14 mouse cellular contexts compared by ENCODE assay signal in genomic region chr6:100356617-100357399, GRCm38 (mm10).
A peak's percentile ranks its signal among the peaks of the same experiment; 100 is the strongest.
DNase-seq lines count a peak whose midpoint lies in the region; ATAC-seq and TF ChIP-seq lines count a peak whose summit lies in the region.
"Had no signal": no experiment of that assay in that cellular context is flagged by ENCODE, and none has a peak within 500 bp of the region (broad histone marks: within the 10 kb centered on the region; RNA-seq: fewer than 3 reads in every experiment).

No protein-coding gene starts in this region.

- peak; percentile 74 for ATAC-seq in liver, embryonic 13.5 days (ENCODE audit: low read depth)
- ATAC-seq in stomach, embryonic 14.5 days (ENCODE audit: insufficient number of reproducible peaks, insufficient read depth, low FRiP score, low read depth) = 0 out of 2 replicates have a peak, but pooled peaks have one; percentile 58

- no peaks in the 10 kb centered on the region for H3K27me3 ChIP-seq in liver, embryonic 13.5 days
- no peaks in the 10 kb centered on the region for H3K27me3 ChIP-seq in stomach, embryonic 14.5 days (ENCODE audit: control insufficient read depth, insufficient read depth, low read length)
- no peaks in the 10 kb centered on the region for H3K27me3 ChIP-seq in kidney, adult 2 months (replicated peaks; ENCODE audit: control insufficient read depth, insufficient read depth, low read length)
- H3K27me3 ChIP-seq: limb, embryonic 15.5 days had no signal

- no peaks in the 10 kb centered on the region for H3K9me3 ChIP-seq in liver, embryonic 13.5 days (replicated peaks)
- no peaks in the 10 kb centered on the region for H3K9me3 ChIP-seq in stomach, embryonic 14.5 days (ENCODE audit: control insufficient read depth, low read depth, low read length)
- H3K9me3 ChIP-seq: limb, embryonic 15.5 days; midbrain, embryonic 10.5 days had no signal

- TF ChIP-seq POLR2A in bone marrow macrophage, adult 2 months (IDR thresholded peaks at IDR 0.05; ENCODE audit: borderline replicate concordance, low read depth, low read length) = no peak
- TF ChIP-seq POLR2A in kidney, adult 2 months (IDR thresholded peaks at IDR 0.05; ENCODE audit: low read depth, low read length) = no peak

- H3K4me1 ChIP-seq in bone marrow macrophage, adult 2 months (ENCODE audit: control insufficient read depth, insufficient read depth, low read length) = peaks cover 15% of the 10 kb centered on the region
- H3K4me1 ChIP-seq in liver, embryonic 13.5 days (replicated peaks) = peaks cover 11% of the 10 kb centered on the region; the same call in 1 of the 2 replicates
- H3K4me1 ChIP-seq in stomach, embryonic 14.5 days (ENCODE audit: control insufficient read depth, insufficient read depth, low read length) = no peaks in the 10 kb centered on the region
- no peaks in the 10 kb centered on the region for H3K4me1 ChIP-seq in kidney, adult 2 months (ENCODE audit: control insufficient read depth, insufficient read depth, low read length)
- H3K4me1 ChIP-seq: limb, embryonic 15.5 days; midbrain, embryonic 10.5 days had no signal

- peak overlapping the region; percentile 36; the same call in 1 of the 2 replicates for H3K27ac ChIP-seq in bone marrow macrophage, adult 2 months (ENCODE audit: insufficient read depth, low read depth, low read length)
- H3K27ac ChIP-seq in liver, embryonic 13.5 days = no peak overlapping the region
- H3K27ac ChIP-seq in stomach, embryonic 14.5 days (ENCODE audit: low read length) = no peak overlapping the region
- H3K27ac ChIP-seq in kidney, adult 2 months (ENCODE audit: insufficient read depth, low read depth, low read length) = no peak overlapping the region
- H3K27ac ChIP-seq: limb, embryonic 15.5 days; midbrain, embryonic 10.5 days had no signal

- no peak overlapping the region for H3K4me2 ChIP-seq in liver, embryonic 13.5 days
- H3K4me2 ChIP-seq in stomach, embryonic 14.5 days (replicated peaks; ENCODE audit: low read depth, low read length) = no peak overlapping the region
- H3K4me2 ChIP-seq: limb, embryonic 15.5 days had no signal

- intact Hi-C loops in gastrocnemius, postnatal 14 days (cut with DNase I; ENCODE audit: low total_unique reads) = no loop called here

- no peak overlapping the region for H3K4me3 ChIP-seq in bone marrow macrophage, adult 2 months (ENCODE audit: insufficient read depth, low read length)
- H3K4me3 ChIP-seq in liver, embryonic 13.5 days (replicated peaks) = no peak overlapping the region
- H3K4me3 ChIP-seq in stomach, embryonic 14.5 days (ENCODE audit: low read depth, low read length) = no peak overlapping the region
- H3K4me3 ChIP-seq in kidney, adult 2 months (ENCODE audit: insufficient read depth, low read depth, low read length) = no peak overlapping the region
- H3K4me3 ChIP-seq: erythroblast, embryonic 14.5 days; limb, embryonic 15.5 days; midbrain, embryonic 10.5 days had no signal

- TF ChIP-seq CTCF in bone marrow macrophage, adult 2 months (IDR thresholded peaks at IDR 0.05; ENCODE audit: low read depth, low read length) = no peak
- TF ChIP-seq CTCF in kidney, adult 2 months (conservative IDR thresholded peaks at IDR 0.05; ENCODE audit: insufficient read depth, insufficient read length, low read depth, low read length) = no peak; the same call in 1 of the 2 replicates

- 46% methylated on average over 11 of the region's 11 CpGs for WGBS in liver, embryonic 13.5 days (ENCODE audit: insufficient replicate concordance)
- WGBS in stomach, embryonic 14.5 days = 74% methylated on average over 11 of the region's 11 CpGs
- 76% methylated on average over 11 of the region's 11 CpGs for WGBS in kidney, adult 2 months

- H3K36me3 ChIP-seq in liver, embryonic 13.5 days = no peaks in the 10 kb centered on the region
- H3K36me3 ChIP-seq in stomach, embryonic 14.5 days (ENCODE audit: control insufficient read depth, insufficient read depth, low read length) = no peaks in the 10 kb centered on the region
- no peaks in the 10 kb centered on the region for H3K36me3 ChIP-seq in kidney, adult 2 months (ENCODE audit: control insufficient read depth, insufficient read depth, low read length)
- H3K36me3 ChIP-seq: limb, embryonic 15.5 days; midbrain, embryonic 10.5 days had no signal

- peak; percentile 29 to 68 for DNase-seq in adrenal gland, adult (ENCODE audit: inconsistent age in 2 of 2, low spot score in 1 of 2)
- no peak for DNase-seq in adrenal gland, postnatal 25 days
- DNase-seq in liver, embryonic 13.5 days = no peak
- no peak for DNase-seq in kidney, adult 2 months
- DNase-seq in gastrocnemius, postnatal 14 days = no peak
- no peak for DNase-seq in cerebellum, adult 9-10 months
- DNase-seq: kidney, adult 9 months; layer of hippocampus, postnatal 36 days; retina, postnatal 1 day had no signal

- no peak overlapping the region for H3K9ac ChIP-seq in liver, embryonic 13.5 days
- H3K9ac ChIP-seq in stomach, embryonic 14.5 days (replicated peaks; ENCODE audit: low read depth, low read length) = no peak overlapping the region
- H3K9ac ChIP-seq: limb, embryonic 15.5 days had no signal

Comparison
In these comparisons a context has a peak if more than half of its experiments do, and no peak if none do; other contexts are left out.
1. DNase-seq: peak in adrenal gland, adult (2 of 2); none in adrenal gland, postnatal 25 days (single experiment), liver, embryonic 13.5 days (single experiment), kidney, adult 2 months (single experiment), gastrocnemius, postnatal 14 days (single experiment) and cerebellum, adult 9-10 months (single experiment).